ENCODE assay signal across 22 mouse cellular contexts in genomic region chr16:3247755-3248110, GRCm38 (mm10).
DNase-seq lines count a peak whose midpoint lies in the region; ATAC-seq and TF ChIP-seq lines count a peak whose summit lies in the region.
"Had no signal": no experiment of that assay in that cellular context is flagged by ENCODE, and none has a peak within 500 bp of the region (broad histone marks: within the 10 kb centered on the region; RNA-seq: fewer than 3 reads in every experiment).

No protein-coding gene starts in this region.

- TF ChIP-seq RAD21 in MEL (IDR thresholded peaks at IDR 0.05; ENCODE audit: low read depth, low read length) = no peak; the same call in 1 of the 2 replicates

- no peak overlapping the region for H3K27ac ChIP-seq in hindbrain, embryonic 15.5 days (replicated peaks)
- no peak overlapping the region for H3K27ac ChIP-seq in hindbrain, embryonic 14.5 days
- no peak overlapping the region for H3K27ac ChIP-seq in midbrain, embryonic 11.5 days (ENCODE audit: low read depth, low read length)
- H3K27ac ChIP-seq in midbrain, embryonic 13.5 days = no peak overlapping the region
- no peak overlapping the region for H3K27ac ChIP-seq in MEL (ENCODE audit: control insufficient read depth, low read depth, low read length)
- no peak overlapping the region for H3K27ac ChIP-seq in kidney, embryonic 16.5 days (ENCODE audit: low read length)
- H3K27ac ChIP-seq: embryonic facial prominence, embryonic 13.5 days; neural tube, embryonic 12.5 days had no signal

- no peak for TF ChIP-seq EP300 in MEL (IDR thresholded peaks at IDR 0.05; ENCODE audit: low read depth in 1 of 2, low read length in 2 of 2)

- H3K79me2 ChIP-seq in MEL (ENCODE audit: control insufficient read depth, insufficient read depth, low read length, poor library complexity) = no peaks in the 10 kb centered on the region

- peak; percentile 58; the same call in 1 of the 2 replicates for ATAC-seq in hindbrain, embryonic 15.5 days (ENCODE audit: low FRiP score, low read depth)
- ATAC-seq in hindbrain, embryonic 14.5 days (ENCODE audit: low FRiP score) = no peak
- peak; percentile 31; the same call in 1 of the 2 replicates for ATAC-seq in midbrain, embryonic 11.5 days (ENCODE audit: low FRiP score)
- ATAC-seq in midbrain, embryonic 13.5 days = no peak
- ATAC-seq in megakaryocyte-erythroid progenitor cell, adult 5-6 weeks (replicated peaks; ENCODE audit: low FRiP score, low TSS enrichment, poor library complexity, severe bottlenecking) = peak; percentile 46; the same call in 1 of the 2 replicates
- ATAC-seq in kidney, embryonic 16.5 days (ENCODE audit: low FRiP score, low TSS enrichment) = no peak
- ATAC-seq: forebrain, embryonic 16.5 days; intestine, postnatal 0 days had no signal

- no peak for TF ChIP-seq POLR2A in MEL (IDR thresholded peaks at IDR 0.05; ENCODE audit: control insufficient read depth in 1 of 2, insufficient read depth in 1 of 2, low read depth in 1 of 2, low read length in 2 of 2, poor library complexity in 1 of 2)

- no peaks in the 10 kb centered on the region for H3K4me1 ChIP-seq in hindbrain, embryonic 15.5 days (replicated peaks)
- no peaks in the 10 kb centered on the region for H3K4me1 ChIP-seq in hindbrain, embryonic 14.5 days (replicated peaks; ENCODE audit: control insufficient read depth, insufficient read depth, low read length)
- H3K4me1 ChIP-seq in midbrain, embryonic 11.5 days (ENCODE audit: control insufficient read depth, insufficient read depth, low read length) = no peaks in the 10 kb centered on the region
- H3K4me1 ChIP-seq in midbrain, embryonic 13.5 days (replicated peaks) = no peaks in the 10 kb centered on the region
- no peaks in the 10 kb centered on the region for H3K4me1 ChIP-seq in MEL (ENCODE audit: control insufficient read depth in 1 of 2, insufficient read depth in 2 of 2, low read length in 2 of 2)
- no peaks in the 10 kb centered on the region for H3K4me1 ChIP-seq in kidney, embryonic 16.5 days (ENCODE audit: insufficient read depth, low read length)
- H3K4me1 ChIP-seq: embryonic facial prominence, embryonic 13.5 days; neural tube, embryonic 12.5 days had no signal

- no peak for DNase-seq in hindbrain, embryonic 14.5 days (ENCODE audit: low spot score)
- no peak for DNase-seq in midbrain, embryonic 11.5 days (ENCODE audit: low spot score, missing footprints)
- peak; percentile 55 for DNase-seq in MEL (ENCODE audit: low read depth, low spot score)
- DNase-seq: adrenal gland, adult 2 months; cerebellum, adult 11 months; cerebellum, postnatal 10 days; gastrocnemius, postnatal 25 days; heart, postnatal 4 days; kidney, postnatal 36 days; left cerebral cortex, postnatal 4 days; lung, adult 2 months; retina, postnatal 1 day; right cerebral cortex, postnatal 25 days; spleen, adult 18-20 months had no signal

- peaks cover 3% of the 10 kb centered on the region; the same call in 1 of the 2 replicates for H3K36me3 ChIP-seq in hindbrain, embryonic 15.5 days
- H3K36me3 ChIP-seq in hindbrain, embryonic 14.5 days (replicated peaks; ENCODE audit: control insufficient read depth, insufficient read depth) = no peaks in the 10 kb centered on the region
- no peaks in the 10 kb centered on the region for H3K36me3 ChIP-seq in midbrain, embryonic 11.5 days (ENCODE audit: control insufficient read depth, insufficient read depth, low read length)
- H3K36me3 ChIP-seq in midbrain, embryonic 13.5 days = no peaks in the 10 kb centered on the region
- H3K36me3 ChIP-seq in MEL (ENCODE audit: control insufficient read depth in 1 of 2, insufficient read depth in 2 of 2, low read length in 2 of 2) = no peaks in the 10 kb centered on the region
- H3K36me3 ChIP-seq in kidney, embryonic 16.5 days (ENCODE audit: insufficient read depth, low read length) = no peaks in the 10 kb centered on the region
- H3K36me3 ChIP-seq: embryonic facial prominence, embryonic 13.5 days; neural tube, embryonic 12.5 days had no signal

- peak in 1 of 3 experiments; percentile 9; a peak in 1 of 6 replicates for TF ChIP-seq CTCF in MEL (IDR thresholded peaks at IDR 0.05 in 2 of 3, conservative IDR thresholded peaks at IDR 0.05 in 1 of 3; ENCODE audit: control insufficient read depth in 1 of 3, insufficient read depth in 1 of 3, low read depth in 2 of 3, low read length in 3 of 3, poor library complexity in 1 of 3, severe bottlenecking in 1 of 3)

- 52% methylated on average over 2 of the region's 2 CpGs for WGBS in hindbrain, embryonic 15.5 days
- WGBS in hindbrain, embryonic 14.5 days = 52% methylated on average over 2 of the region's 2 CpGs
- WGBS in midbrain, embryonic 11.5 days = 52% methylated on average over 2 of the region's 2 CpGs
- WGBS in midbrain, embryonic 13.5 days = 50% methylated on average over 2 of the region's 2 CpGs
- WGBS in kidney, embryonic 16.5 days = 56% methylated on average over 2 of the region's 2 CpGs

- H3K4me3 ChIP-seq in hindbrain, embryonic 15.5 days = no peak overlapping the region
- no peak overlapping the region for H3K4me3 ChIP-seq in hindbrain, embryonic 14.5 days (replicated peaks; ENCODE audit: low read length)
- H3K4me3 ChIP-seq in midbrain, embryonic 11.5 days (ENCODE audit: low read depth, low read length) = no peak overlapping the region
- H3K4me3 ChIP-seq in midbrain, embryonic 13.5 days (replicated peaks) = no peak overlapping the region
- no peak overlapping the region for H3K4me3 ChIP-seq in MEL (ENCODE audit: control insufficient read depth in 1 of 2, insufficient read depth in 1 of 2, low read depth in 2 of 2, low read length in 2 of 2)
- H3K4me3 ChIP-seq in kidney, embryonic 16.5 days (ENCODE audit: low read length) = no peak overlapping the region
- H3K4me3 ChIP-seq: embryonic facial prominence, embryonic 13.5 days; neural tube, embryonic 12.5 days had no signal

- H3K27me3 ChIP-seq in hindbrain, embryonic 15.5 days = no peaks in the 10 kb centered on the region
- H3K27me3 ChIP-seq in hindbrain, embryonic 14.5 days (ENCODE audit: control insufficient read depth, insufficient read depth, low read length) = no peaks in the 10 kb centered on the region
- H3K27me3 ChIP-seq in midbrain, embryonic 11.5 days (ENCODE audit: control insufficient read depth, insufficient read depth, low read length) = no peaks in the 10 kb centered on the region
- H3K27me3 ChIP-seq in midbrain, embryonic 13.5 days = no peaks in the 10 kb centered on the region
- H3K27me3 ChIP-seq in MEL (ENCODE audit: control insufficient read depth in 1 of 2, insufficient read depth in 2 of 2, low read length in 2 of 2) = no peaks in the 10 kb centered on the region
- H3K27me3 ChIP-seq in kidney, embryonic 16.5 days (ENCODE audit: insufficient read depth, low read length) = no peaks in the 10 kb centered on the region
- H3K27me3 ChIP-seq: embryonic facial prominence, embryonic 13.5 days; neural tube, embryonic 12.5 days had no signal

- no peak overlapping the region for H3K4me2 ChIP-seq in hindbrain, embryonic 15.5 days
- H3K4me2 ChIP-seq in hindbrain, embryonic 14.5 days (replicated peaks) = no peak overlapping the region
- H3K4me2 ChIP-seq in midbrain, embryonic 11.5 days = no peak overlapping the region
- H3K4me2 ChIP-seq in midbrain, embryonic 13.5 days (replicated peaks) = no peak overlapping the region
- H3K4me2 ChIP-seq in kidney, embryonic 16.5 days (replicated peaks; ENCODE audit: low read depth, low read length) = no peak overlapping the region
- H3K4me2 ChIP-seq: embryonic facial prominence, embryonic 13.5 days; neural tube, embryonic 12.5 days had no signal

- H3K9ac ChIP-seq in hindbrain, embryonic 15.5 days = no peak overlapping the region
- H3K9ac ChIP-seq in hindbrain, embryonic 14.5 days = no peak overlapping the region
- no peak overlapping the region for H3K9ac ChIP-seq in midbrain, embryonic 11.5 days (ENCODE audit: low read length)
- H3K9ac ChIP-seq in midbrain, embryonic 13.5 days (replicated peaks) = no peak overlapping the region
- no peak overlapping the region for H3K9ac ChIP-seq in MEL (ENCODE audit: control insufficient read depth, low read depth, low read length, poor library complexity, severe bottlenecking)
- H3K9ac ChIP-seq in kidney, embryonic 16.5 days (replicated peaks; ENCODE audit: low read length) = no peak overlapping the region
- H3K9ac ChIP-seq: embryonic facial prominence, embryonic 13.5 days; neural tube, embryonic 12.5 days had no signal

- H3K9me3 ChIP-seq in hindbrain, embryonic 15.5 days = peaks cover 60% of the 10 kb centered on the region
- peaks cover 56% of the 10 kb centered on the region for H3K9me3 ChIP-seq in hindbrain, embryonic 14.5 days (ENCODE audit: control insufficient read depth, low read length)
- H3K9me3 ChIP-seq in midbrain, embryonic 11.5 days (ENCODE audit: control insufficient read depth, low read length) = peaks cover 16% of the 10 kb centered on the region
- peaks cover 41% of the 10 kb centered on the region for H3K9me3 ChIP-seq in midbrain, embryonic 13.5 days
- H3K9me3 ChIP-seq in MEL (replicated peaks; ENCODE audit: insufficient read depth, low read length) = no peaks in the 10 kb centered on the region
- H3K9me3 ChIP-seq in kidney, embryonic 16.5 days (ENCODE audit: low read length) = peaks cover 18% of the 10 kb centered on the region

TF ChIP-seq in MEL, 35 proteins besides CTCF, POLR2A, EP300 and RAD21:
- peak; percentile 28 for TF ChIP-seq SMC3 (IDR thresholded peaks at IDR 0.05; ENCODE audit: low read depth, low read length)
- no peak for TF ChIP-seq HCFC1 (IDR thresholded peaks at IDR 0.05; ENCODE audit: low read depth, low read length)

Comparison
In these comparisons a context has a peak if more than half of its experiments do, and no peak if none do; other contexts are left out.
1. ATAC-seq: peak in hindbrain, embryonic 15.5 days (single experiment), midbrain, embryonic 11.5 days (single experiment) and megakaryocyte-erythroid progenitor cell, adult 5-6 weeks (single experiment); none in hindbrain, embryonic 14.5 days (single experiment), midbrain, embryonic 13.5 days (single experiment) and kidney, embryonic 16.5 days (single experiment).